Mouse (Mus musculus) gastrocnemius, adult 8-10 months (tissue): ENCODE measurements around the gene Ccdc110. TPM values are rescaled to one million over a fixed set of nuclear protein-coding genes. Genes with fewer than 3 reads are reported as not detected.

Experiments used
- DNase-seq, 2 experiments: peaks; one replicate each; pipeline ENCODE4 v3.0.0; 2022; ENCODE audit warnings: low spot score in 2 of 2
- total RNA-seq, 4 experiments: library from RNA; stranded (reverse); gene quantifications; 2 replicates each; pipeline ENCODE4 v1.2.4; 2022

Ccdc110 gene
- not detected for total RNA-seq

DNA sequence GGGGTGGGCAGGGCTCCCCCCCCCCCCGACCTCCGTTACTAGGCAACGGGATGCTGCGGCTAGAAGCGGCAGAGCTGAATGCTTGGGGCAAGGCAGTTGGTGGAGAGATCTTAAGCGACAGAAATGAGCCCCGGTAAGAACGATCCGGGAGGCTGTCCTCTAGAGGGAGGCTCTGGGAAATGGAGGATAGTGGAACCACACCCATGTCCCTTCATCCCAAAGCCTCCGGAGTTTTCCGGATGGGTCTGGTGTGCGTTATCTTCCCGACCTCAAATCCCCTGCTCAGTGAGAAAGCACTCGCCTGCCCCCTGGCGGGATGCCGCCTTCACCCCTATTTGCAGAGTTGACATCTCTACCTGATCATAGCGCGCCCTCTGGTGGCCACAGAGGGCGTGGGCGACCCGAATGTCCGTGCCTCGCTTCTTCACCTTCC lies at the start of gene Ccdc110:
TSS of gene Ccdc110 (plus strand) at position 38 of the 433 bp plus-strand sequence.
- DNase-seq, result peak; percentile 93 to 94

DNA sequence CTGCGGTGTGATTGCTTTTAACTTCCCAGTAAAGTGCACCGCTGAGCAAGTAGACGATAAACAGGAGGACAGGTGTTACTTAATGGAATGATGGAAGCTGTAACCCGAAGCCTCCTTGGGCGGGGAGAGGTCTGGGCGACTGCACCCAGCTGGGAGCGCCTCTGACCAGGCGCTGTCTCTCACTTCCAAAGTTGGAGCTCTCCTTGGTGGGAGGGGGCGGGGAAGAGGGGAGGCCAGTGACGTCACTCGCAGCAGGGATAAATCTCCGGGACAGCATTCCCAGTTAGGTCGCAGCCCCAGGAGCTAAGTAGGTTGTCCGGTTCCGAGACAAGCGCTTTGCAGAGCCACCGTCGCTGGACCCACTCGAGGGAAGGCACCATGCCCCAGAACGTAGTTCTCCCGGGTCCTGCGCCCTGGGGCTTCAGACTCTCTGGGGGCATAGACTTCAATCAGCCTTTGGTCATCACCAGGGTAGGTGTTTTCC lies 49.2 kb upstream of the Ccdc110 start, which contains the start of gene Pdlim3:
TSS of gene Pdlim3 (plus strand) at position 260 of the 484 bp plus-strand sequence.
- DNase-seq, result peak; percentile 63 to 78

DNA sequence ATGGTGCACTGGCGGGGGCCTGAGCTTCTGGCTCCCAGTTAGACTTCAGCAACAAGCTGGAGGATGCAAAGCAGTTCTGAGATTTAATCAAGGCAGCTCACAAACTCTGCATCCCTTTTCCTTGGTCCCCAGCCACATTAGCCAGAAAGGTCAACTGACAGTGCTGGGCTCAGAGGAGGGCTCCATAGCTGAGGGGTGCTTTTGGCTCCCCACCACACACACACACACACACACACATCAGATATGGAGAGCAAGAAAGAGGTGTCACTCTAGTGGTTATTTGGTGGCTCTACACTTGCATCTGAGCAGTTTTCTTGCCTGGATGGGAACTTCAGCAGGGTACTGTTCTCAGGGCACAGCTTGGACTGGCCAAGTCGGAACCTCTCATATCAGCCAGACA lies 48.6 kb upstream of the Ccdc110 start:
- DNase-seq, result peak; percentile 8 to 35

DNA sequence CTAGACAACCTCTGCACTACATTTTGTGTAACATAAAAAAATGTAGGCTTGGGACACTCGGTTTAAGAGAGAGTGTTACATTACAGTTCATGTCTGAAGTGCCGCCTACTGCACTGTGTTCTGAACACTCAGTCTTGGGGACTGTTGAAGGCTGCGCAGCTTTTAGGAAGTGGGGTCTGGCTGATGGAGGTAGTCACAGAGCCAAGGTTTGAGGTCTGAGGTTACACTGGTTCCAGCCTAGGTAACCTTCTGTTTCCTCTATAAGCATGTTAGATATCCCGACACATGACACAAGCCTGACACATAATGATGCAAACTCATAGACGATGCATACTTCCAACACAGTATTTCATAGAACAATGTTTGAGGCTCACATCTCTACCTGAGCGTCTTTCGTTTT lies 44.7 kb upstream of the Ccdc110 start:
- DNase-seq, result no peak

DNA sequence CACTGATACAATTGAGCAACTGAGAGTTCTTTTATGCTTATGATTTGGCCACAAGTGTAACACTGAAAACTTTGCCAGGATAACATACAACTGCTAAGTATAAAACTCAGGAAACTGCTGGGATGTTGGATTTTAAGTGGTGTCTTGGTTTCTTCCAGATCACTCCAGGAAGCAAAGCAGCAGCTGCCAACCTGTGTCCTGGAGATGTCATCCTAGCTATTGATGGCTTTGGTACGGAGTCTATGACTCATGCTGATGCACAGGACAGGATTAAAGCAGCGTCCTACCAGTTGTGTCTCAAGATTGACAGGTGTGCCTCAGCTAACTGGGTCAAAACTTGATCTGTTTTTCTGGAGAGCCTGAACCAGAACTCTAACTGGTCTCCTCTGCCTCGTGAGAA lies 37.8 kb upstream of the Ccdc110 start:
- DNase-seq, result no peak

DNA sequence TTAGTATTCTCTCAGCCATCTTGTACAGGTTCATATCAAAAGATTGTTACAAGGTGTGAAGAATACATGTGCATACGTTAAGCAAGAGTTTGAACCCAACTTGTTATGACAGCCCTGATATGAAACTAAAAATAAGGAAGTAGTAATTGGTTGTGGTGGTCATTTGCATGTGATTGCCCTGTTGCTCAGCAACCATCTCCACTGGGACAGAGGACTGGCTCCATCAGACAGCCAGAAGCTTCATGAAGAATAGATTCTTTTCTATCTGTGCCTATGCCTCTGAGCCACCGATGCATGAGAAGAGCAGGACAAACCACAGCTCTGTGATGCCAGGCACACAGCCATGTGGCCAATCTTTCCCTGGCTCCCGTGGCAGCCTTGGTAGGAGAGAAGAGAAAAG lies 34.6 kb upstream of the Ccdc110 start:
- DNase-seq, result no peak

DNA sequence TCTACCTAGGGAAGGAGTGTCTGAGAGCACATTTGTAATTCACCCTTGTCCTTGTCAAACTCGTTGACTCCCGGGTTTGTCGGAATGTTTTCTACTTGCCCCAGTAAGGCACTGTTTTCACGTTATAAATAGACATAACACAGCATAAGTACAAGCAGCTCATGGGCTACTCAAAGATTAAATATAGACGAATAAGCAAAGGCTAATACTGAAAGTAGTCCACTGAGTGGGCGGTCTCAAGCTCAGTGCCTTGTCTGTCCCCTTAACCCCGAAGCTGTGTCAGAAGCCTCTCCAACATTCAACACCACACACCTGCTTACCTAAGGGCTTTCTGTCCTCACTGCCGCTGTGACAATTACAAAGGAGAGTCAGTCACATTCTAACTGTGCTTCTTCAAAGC lies 32.8 kb upstream of the Ccdc110 start:
- DNase-seq, result no peak

DNA sequence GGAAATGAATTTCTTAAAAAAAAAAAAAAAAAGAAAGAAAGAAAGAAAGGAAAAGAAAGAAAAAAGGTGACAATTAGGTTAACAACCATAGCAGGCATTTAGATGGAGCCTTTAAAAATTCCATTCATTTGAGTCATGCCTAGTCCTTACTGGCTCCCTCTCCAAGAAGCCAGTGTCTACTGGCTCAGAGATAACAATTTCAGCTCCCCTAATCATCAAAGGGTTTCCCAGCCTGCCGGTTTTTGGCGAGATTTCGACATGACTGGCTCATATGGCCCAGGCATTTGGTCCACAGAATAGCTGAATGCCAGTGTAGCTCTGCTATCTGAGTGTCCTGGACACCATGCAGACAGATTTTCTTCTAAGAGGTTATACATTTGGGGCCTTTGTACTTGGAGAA lies 30.8 kb upstream of the Ccdc110 start:
- no peak for DNase-seq

DNA sequence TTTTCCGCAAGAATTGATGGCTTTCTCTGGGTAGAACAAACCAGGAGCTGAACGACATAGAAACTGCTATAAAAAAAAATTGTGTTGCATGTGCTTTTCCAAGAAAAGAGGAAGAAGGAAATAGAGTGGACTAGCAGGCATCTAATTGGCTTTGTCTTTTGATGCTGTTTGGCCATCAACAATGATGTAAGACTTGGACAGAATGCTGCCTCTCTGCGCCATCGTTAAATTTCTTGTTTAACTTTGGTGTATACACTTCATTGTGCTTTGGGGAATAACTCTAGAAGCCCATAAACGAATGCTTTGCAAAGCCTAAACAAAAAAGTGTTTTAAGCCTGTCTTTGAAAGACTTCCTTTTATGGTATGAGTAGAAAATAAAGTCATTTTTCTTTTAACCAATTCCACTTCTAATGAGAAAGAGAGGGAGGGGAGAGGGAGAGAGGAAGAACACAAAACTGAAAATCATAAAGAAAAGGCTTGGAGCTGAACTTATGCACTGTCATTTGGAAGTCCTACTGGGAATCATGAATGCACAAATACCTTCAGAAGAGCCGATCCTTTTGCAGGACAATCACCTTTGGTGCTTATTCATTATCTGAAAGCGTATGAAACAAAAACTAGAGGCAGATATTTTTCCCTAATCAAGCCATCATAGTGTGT lies 28.7 kb upstream of the Ccdc110 start:
- DNase-seq, result no peak

DNA sequence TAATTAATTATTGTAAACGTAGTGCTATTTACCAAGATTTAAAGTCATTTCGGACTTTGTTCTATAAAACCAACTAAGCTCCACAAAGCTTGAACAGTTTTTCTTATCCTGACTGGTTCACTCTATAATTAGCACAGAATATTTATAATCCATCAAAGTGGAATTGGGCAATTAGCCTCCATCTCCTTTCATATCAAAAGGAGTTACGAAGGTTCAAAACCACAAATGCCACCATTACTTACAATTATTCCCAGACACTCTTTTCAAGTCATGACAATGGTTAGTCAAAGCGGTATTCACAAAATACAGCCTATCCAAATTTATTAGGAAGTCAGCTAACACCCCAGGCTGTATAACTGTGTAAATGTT lies 28.2 kb upstream of the Ccdc110 start:
- no peak for DNase-seq

DNA sequence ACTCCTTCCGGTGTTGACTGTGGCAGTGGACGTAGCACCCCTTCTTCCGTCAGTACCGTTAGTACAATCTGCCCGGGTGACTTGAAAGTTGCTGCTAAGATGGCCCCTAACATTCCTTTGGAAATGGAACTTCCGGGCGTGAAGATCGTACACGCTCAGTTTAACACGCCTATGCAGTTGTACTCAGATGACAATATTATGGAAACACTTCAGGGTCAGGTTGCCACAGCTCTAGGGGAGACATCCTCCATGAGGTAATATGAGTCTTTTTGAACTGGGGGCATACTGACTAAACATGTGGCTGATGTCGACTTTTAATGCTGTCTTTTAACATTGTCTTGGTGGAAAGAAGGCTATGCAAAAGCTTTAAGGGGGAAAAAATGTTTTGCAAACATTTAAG lies 20.7 kb upstream of the Ccdc110 start:
- no peak for DNase-seq

DNA sequence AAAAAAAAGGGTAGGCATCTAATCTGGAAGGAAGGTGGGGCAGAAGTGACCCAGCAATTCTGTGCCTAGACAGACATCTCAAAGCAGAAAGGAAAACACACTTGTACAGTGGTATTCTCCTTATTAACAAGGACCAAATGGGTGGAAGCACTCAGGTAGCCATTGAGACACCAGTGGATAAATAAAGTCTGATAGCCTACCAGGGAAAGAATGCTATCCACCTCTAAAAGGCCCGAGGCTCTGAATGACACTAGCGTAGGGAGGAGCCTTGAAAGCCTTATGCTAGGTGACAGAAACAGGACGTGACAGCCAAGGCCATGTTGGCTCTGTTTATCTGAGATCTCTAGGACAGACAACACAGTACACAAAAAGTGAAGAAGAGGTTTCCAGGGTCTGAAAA lies 17.9 kb upstream of the Ccdc110 start:
- no peak for DNase-seq

DNA sequence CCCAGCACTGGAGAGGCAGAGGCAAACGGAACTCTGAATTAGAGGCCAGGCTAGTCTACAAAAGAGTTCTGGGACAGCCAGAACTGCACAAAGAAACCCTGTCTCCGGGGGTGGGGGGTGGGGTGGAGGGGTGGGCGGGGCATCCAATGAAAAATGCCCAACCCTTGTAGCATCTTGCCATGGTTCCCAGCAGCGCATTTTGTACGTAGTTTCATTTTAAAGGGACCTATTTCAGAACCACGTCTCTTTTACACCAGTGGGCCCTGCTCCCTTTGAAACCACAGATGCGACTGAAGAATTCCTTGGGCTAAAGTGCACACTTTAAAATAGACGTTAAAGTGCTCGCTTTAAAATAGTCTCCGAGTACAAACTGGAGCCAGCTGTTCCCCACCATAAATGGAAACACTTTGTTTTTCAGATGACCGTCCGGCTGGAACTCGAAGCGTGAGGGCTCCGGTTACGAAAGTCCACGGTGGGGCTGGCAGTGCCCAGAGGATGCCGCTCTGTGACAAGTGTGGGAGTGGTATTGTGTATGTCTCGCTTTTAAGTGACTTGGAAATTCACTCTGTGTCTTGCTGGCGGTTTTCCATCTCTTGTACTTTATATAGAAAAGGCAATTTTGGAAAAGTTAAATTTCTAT lies 17.3 kb upstream of the Ccdc110 start:
- DNase-seq, result peak; percentile 28 to 34

DNA sequence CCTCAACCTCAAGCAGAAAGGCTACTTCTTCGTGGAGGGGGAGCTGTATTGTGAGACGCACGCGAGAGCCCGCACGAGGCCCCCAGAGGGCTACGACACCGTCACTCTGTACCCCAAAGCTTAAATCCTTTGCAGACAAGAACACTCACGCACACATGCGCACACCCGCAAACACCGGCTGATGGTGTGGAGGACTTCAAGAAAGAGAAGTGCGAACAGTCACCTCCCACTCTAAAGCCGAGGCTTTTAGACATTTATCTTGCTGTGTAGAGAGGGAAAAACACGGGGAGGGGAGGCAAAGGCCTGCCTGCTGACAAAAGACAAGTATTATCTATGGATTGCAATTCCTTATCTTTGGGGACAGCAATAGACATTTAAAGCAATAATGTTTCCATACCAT lies 15.5 kb upstream of the Ccdc110 start:
- DNase-seq, result no peak

DNA sequence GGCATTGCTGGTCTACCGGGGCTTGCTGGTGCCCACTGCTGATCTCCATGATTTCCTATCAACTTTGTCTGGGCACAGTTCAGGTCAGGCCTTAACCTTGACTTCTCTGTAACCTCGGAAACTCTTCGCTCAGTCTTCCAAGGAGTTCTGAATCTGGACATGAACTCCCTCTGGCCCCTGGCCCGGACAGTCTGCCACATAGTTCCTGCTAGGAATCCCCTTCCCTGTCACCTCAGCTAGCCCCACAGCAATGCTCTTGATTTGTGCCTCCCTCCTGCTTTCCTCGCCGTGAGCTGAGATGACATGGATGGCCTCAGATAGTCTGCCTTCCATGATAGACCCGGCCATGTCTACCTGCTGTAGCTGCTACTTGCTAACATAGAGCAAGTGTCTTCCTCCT lies 14.0 kb upstream of the Ccdc110 start:
- DNase-seq, result peak; percentile 37 to 51

DNA sequence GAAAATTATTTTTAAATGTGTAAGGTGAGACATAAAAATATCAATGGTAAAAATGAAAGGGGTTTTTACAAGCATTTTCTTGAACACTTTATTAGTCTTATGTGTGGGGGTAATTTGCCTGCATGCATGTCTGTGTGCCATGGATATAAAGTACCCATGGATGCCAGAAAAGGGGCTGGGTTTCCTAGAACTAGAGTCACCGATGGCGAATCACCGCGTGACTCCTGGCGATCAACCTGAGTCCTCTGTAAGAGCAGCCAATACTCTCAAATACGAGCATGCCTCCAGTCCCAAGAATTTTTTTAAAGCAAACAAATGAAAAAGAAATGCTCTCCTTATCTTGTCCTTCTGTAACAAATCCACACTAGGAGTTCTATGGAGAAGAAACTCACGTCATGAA lies 12.3 kb upstream of the Ccdc110 start:
- DNase-seq, result no peak

DNA sequence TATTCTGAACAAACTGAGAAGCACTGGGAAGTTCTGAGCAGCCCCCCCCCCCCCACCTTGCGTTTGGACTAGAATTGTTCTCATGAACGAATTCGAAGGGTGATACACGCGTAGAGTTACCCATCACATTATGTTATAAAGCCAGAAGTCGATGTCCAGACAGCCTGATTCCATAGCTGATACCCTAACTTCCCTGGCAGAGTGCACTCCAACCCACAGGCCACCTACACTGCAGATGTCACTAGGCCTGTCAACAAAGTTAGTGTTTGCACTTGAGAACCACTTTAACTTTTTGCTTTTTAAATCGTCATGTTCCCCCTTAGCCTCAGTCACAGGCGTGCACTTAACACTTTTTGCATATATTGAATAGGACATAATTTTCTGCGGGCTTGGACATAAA lies 2.6 kb downstream of the Ccdc110 start:
- no peak for DNase-seq

DNA sequence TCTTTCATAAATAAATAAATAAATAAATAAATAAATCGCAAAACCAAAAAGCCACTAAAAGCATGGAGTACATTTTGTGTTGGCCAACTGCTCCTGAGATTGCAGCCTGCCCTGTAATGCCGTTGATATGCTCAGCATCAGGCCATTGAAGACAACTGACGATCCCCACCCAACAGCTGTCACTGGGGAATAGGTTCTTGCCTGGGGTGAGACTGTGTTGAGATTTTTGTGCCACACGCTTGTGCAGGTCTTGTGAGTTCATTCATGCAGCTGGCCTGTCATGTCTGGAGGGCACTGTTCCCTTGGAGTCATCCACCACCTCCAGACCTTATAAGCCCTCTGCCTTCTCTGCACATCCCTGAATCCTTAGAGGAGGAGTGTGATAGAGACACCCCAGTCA lies 11.9 kb downstream of the Ccdc110 start:
- no peak for DNase-seq

DNA sequence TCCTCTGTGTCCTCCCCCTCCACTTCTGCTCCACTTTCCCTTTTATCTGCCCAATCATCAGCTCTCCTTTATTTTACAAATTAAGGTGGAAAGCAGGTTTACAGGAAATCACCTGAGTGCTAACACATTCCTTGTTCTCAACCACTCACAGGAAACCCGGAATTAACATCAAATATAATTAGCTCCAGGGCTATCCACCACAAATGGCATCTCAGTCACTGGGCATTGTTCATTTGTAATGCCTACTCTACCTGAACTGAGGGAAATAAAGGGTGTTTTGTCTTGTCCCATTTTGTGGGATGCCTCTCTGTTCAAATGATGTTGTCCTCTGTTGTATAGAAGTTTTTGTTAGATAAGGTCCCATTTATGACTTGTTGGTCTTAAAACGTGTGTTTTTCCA lies 16.2 kb downstream of the Ccdc110 start:
- DNase-seq, result no peak

DNA sequence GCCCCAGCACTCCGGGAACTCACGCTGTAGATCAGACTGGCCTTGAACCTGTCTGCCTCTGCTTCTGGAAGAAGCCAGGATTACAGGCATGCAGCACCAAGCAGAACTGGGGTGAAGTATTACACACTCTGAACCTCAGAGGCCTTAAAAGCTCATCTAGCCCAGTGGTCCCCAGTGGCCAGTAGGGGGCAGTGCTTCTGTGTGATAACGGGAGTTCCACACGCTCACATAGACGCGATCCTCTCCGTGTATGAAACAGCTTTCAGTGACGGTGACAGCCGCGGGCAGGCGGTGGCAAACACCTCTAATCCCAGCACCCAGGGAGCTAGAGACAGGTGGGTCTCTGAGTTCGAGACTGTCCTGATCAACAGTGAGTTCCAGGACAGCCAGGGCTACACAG lies 36.5 kb downstream of the Ccdc110 start:
- no peak for DNase-seq

DNA sequence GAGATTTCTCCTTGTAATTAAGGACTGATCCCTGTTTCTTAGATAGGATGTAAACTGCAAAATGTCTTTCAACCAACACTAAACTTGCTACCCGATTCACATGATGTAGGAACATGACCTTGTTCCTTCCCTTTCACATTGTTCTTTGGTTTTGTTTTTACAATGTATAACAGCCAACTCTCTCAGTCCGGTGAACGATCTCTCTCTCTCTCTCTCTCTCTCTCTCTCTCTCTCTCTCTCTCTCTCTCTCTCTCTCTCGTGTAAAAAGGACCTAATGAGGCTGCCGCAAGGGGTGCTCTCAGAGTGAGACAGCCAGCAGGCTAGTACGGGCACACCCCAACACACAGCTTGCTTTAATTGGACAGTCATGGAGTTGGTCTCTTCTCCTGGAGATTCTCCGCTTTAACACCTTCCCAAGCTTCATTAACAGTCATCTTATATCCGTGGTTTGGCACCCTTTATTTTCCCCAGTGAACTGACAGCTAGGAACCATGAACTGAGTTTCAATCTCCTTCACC lies 39.6 kb downstream of the Ccdc110 start:
- DNase-seq, result no peak

DNA sequence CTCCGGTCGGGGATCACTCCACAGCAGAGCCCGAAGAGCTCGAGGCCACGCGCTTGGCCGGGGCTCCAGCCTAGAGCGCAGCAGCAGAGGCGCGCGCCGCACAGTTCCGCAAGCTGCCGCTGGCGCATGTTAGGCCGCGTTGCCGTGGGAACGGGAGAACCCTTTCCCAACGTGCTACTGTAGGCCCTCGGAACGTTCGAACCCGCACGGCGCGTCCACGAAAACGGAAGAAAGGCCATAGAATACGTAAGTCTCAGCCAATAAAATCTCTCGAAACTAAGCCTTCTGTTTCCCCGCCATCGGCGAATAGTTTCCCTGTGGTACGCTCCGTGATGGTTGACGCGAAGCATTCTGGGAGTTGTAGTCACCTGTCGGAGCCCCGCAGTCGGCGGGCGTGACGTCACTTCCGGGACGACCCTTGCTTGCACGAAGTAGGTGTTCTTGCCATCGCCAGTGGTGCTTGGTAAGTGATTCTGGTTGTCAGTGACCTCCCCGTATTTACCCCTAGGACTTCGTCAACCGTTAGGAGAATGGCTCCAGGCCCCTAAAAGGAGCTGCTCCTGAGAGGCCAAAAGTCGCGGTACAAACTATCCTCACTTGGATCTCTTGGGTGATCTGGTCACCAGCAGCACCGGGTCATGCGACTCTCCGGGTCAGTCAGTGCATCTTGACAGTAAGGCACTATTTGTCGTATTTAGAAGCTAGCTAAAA lies 40.9 kb downstream of the Ccdc110 start, which contains the start of the genes 1700029J07Rik and Ufsp2:
TSS of gene 1700029J07Rik (minus strand) at position 127 of the 711 bp plus-strand sequence.
TSS of gene Ufsp2 (plus strand) at position 403 of the 711 bp plus-strand sequence.
- peak; percentile 93 for DNase-seq
